Mouse (Mus musculus) testis, adult 2 months (tissue): ENCODE measurements around the gene Gpr55. TPM values are rescaled to one million over a fixed set of nuclear protein-coding genes. Genes with fewer than 3 reads are reported as not detected.
A peak's percentile ranks its signal among the peaks of the same experiment; 100 is the strongest.

ENCODE experiments used
- H3K27ac ChIP-seq: fragments of 200-500 bp; 2 replicates; pipeline ENCODE4 v1.5.1; 2012; ENCODE audit warnings: low read depth, low read length; ENCODE audit not compliant: control insufficient read depth, insufficient read depth
- H3K27me3 ChIP-seq: fragments of 200-500 bp; 2 replicates; pipeline ENCODE4 v1.6.1; 2012; ENCODE audit warnings: mild to moderate bottlenecking, low read length, moderate library complexity; ENCODE audit not compliant: control insufficient read depth, insufficient read depth
- H3K36me3 ChIP-seq: fragments of 200-500 bp; 2 replicates; pipeline ENCODE4 v1.6.1; 2012; ENCODE audit warnings: mild to moderate bottlenecking, low read length; ENCODE audit not compliant: control insufficient read depth, insufficient read depth
- H3K4me1 ChIP-seq: fragments of 200-500 bp; 2 replicates; pipeline ENCODE4 v1.6.1; 2012; ENCODE audit warnings: low read length; ENCODE audit not compliant: control insufficient read depth, insufficient read depth
- H3K4me3 ChIP-seq: fragments of 200-500 bp; 2 replicates; pipeline ENCODE4 v1.5.1; 2012; ENCODE audit warnings: low read depth, mild to moderate bottlenecking, low read length, moderate library complexity, mixed read lengths; ENCODE audit not compliant: control insufficient read depth
- CTCF ChIP-seq: fragments of 200-500 bp; IDR thresholded peaks from 2 replicates; pipeline ENCODE4 v1.5.1; 2012; ENCODE audit warnings: low read depth, mild to moderate bottlenecking, inconsistent platforms, low read length, moderate library complexity; ENCODE audit not compliant: control insufficient read depth, insufficient read depth, insufficient replicate concordance
- POLR2A ChIP-seq: fragments of 200-500 bp; IDR thresholded peaks from 2 replicates; pipeline ENCODE4 v1.6.1; 2012; ENCODE audit warnings: low read depth, mild to moderate bottlenecking, inconsistent platforms, low read length, moderate library complexity; ENCODE audit not compliant: control insufficient read depth
- polyA plus RNA-seq: library from polyadenylated mRNA; depleted of rRNA; stranded (reverse); fragments of >200 nt; gene quantifications from 2 replicates; pipeline ENCODE4 v1.2.3, GENCODE M21; 2012

The Gpr55 gene
- polyA plus RNA-seq, 1 experiment: 5.2 TPM

GRCm38 (mm10) chr1:85900521-85901333 is 60.1 kb downstream of the Gpr55 start:
- Histone ChIP-seq H3K36me3 (no peaks in the 10 kb centered on the region), H3K4me1 (peaks cover 28% of the 10 kb centered on the region), H3K27me3 (no peaks in the 10 kb centered on the region), H3K27ac (no peak overlapping the region), H3K4me3 (no peak overlapping the region)
- TF ChIP-seq CTCF: no peak
- TF ChIP-seq POLR2A: no peak

GRCm38 (mm10) chr1:85899388-85899761 is 61.4 kb downstream of the Gpr55 start:
- TF ChIP-seq CTCF (no peak), POLR2A (no peak)
- H3K4me3 ChIP-seq: peak overlapping the region; percentile 69
- H3K4me1 ChIP-seq: peaks cover 35% of the 10 kb centered on the region
- H3K27ac ChIP-seq: 0 out of 2 replicates have a peak overlapping the region, but pooled peaks have one; percentile 26
- H3K27me3 ChIP-seq: no peaks in the 10 kb centered on the region
- H3K36me3 ChIP-seq: no peaks in the 10 kb centered on the region

DNA sequence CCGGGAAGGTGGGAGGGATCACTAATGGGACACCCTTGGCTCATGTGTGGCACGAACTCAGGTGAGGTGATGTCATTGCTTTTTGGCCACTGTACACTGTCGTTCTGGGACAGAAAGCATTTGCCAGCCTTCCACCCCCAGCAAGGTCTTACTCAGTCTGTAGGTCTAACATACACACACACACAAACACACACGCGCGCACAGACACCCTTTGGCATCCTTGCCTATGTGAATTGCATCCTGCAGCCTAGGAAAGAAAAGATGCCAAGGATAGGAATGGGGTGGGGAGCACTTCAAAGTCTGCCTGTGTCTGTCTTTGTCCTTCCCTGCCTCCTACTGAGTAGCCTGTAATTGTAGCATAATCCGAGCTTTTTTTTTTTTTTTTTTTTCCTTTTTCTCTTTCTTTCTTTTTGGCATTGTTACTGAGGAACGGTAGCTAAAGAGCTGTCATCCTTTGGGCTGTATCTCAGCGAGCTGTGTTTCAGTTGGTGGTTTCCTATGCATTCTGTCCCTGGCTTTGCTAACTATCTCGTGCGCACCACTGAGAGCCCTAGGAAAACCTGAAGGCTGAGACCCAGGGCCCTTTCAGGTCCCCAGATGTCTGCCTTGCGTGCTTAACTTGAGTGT is 61.9 kb downstream of the Gpr55 start:
- Histone ChIP-seq H3K36me3 (no peaks in the 10 kb centered on the region), H3K4me1 (peaks cover 38% of the 10 kb centered on the region), H3K27me3 (no peaks in the 10 kb centered on the region), H3K27ac (no peak overlapping the region), H3K4me3 (peak overlapping the region; percentile 69)
- no peak for TF ChIP-seq CTCF
- TF ChIP-seq POLR2A: no peak

DNA sequence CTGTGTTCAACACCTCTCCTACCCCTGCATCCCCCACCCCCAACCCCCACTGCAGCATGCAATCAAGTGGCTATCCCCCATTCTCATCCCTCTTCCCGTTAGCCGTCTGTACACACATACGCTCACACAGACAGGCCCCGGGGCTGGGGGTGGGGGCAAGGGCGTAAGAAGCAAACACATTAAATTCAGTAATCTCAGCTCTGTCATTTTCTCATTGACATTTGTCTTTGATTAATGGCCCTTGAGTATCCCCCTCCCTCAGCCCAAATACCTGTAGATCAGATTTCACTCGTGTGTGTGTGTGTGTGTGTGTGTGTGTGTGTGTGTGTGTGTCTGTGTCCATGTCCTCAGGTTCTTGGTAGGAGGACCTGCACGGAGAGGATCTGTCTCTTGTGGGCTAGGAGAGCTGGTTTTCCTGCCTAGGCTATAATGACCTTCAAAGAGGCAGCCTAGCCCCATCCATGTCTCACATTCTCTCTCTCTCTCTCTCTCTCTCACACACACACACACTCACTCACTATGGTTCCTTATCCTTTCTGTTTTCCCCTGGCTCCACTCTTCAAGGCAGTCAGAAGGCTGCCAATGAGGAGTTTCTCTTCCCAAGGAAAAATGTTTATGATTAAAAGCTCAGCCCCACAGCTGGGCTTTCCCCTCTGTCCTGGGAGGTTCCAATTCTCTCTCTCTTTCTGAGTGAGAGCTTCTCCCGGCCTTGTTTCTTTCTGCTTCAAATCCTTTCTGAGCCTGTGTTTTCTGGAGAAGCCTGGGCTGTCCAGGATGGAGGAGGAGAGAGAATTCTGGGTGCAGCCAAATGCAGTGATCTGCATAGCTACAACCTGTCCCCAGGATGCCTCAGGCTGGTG is 62.7 kb downstream of the Gpr55 start:
- Histone ChIP-seq H3K27ac (no peak overlapping the region), H3K4me1 (peaks cover 40% of the 10 kb centered on the region), H3K4me3 (no peak overlapping the region)

DNA sequence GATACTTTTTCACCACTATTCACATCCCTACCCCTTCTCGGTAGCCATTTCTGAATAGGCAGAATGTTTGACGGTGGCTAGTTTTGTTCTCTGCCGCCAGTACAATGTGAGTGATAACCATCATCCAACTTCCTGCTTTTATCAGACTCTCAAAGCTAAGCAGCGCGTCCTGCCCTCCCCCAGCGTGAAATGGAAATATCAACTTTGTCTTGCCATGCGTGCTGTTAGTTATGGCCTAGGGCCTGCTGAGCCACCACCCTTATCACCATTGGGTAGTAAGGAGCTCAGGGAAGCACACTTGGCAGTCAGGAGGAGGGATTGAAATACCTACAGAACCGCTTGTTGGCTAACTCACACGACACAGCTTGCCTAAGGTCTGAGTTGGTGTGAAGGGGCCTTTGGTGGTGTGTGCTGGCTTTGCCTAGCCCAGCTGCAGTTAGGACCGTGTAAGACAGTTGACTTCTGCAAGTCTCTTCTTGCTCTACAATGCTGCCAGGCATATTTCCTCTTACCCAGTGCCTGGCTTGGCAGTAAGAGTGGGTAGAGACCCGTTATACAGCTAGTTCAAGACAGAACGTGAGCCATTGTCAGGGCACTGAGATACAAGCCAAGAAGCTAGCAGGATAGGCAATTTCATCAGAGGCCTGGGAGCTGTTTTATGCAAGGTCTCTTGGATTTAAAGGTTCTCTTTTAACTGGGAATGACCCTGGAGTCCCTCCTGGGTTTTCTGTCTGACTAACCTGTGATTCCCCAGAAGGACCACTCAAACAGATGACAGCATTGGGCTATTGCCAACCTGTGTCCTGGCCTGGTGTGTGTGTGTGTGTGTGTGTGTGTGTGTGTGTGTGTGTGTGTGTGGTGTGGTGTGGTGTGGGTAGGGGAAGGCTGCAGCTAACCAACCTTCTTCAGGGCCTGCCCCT is 63.8 kb downstream of the Gpr55 start:
- Histone ChIP-seq H3K4me1 (peaks cover 40% of the 10 kb centered on the region), H3K4me3 (no peak overlapping the region), H3K27ac (peak overlapping the region; percentile 41; the same call in 1 of the 2 replicates), H3K27me3 (no peaks in the 10 kb centered on the region), H3K36me3 (no peaks in the 10 kb centered on the region)
- TF ChIP-seq POLR2A (no peak), CTCF (no peak)

More for the DNA sequence above, 62.7 kb downstream of the Gpr55 start:
- TF ChIP-seq CTCF (no peak), POLR2A (no peak)
- H3K36me3 ChIP-seq: no peaks in the 10 kb centered on the region
- no peaks in the 10 kb centered on the region for H3K27me3 ChIP-seq

DNA sequence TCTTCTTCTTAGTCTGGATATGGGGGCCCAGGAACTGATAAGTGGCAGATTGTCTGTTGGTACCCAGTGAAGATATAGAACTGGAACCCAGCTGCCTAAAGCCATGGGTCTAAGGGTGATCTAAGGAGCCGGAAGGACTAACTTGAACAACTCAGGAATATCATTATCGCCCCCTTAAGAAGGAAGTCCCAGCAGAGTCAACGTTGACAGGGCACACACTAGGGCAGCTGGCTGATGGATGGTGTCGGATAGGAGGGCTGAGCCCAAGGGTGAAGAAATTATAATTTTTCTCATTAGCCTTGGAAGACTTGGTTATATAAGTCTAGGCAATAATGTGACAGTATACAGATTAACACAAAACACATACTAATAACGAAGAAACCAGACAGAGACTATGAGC is 64.7 kb downstream of the Gpr55 start:
- no peaks in the 10 kb centered on the region for H3K36me3 ChIP-seq
- H3K27me3 ChIP-seq: no peaks in the 10 kb centered on the region
- no peak overlapping the region for H3K4me3 ChIP-seq
- TF ChIP-seq CTCF (no peak), POLR2A (no peak)
- peaks cover 36% of the 10 kb centered on the region for H3K4me1 ChIP-seq
- no peak overlapping the region for H3K27ac ChIP-seq

GRCm38 (mm10) chr1:85895391-85895837 is 65.4 kb downstream of the Gpr55 start:
- Histone ChIP-seq H3K27ac (no peak overlapping the region; the same call in 1 of the 2 replicates), H3K4me1 (peaks cover 31% of the 10 kb centered on the region)

More at GRCm38 (mm10) chr1:85895391-85895837, 65.4 kb downstream of the Gpr55 start:
- Histone ChIP-seq H3K27me3 (no peaks in the 10 kb centered on the region), H3K36me3 (no peaks in the 10 kb centered on the region), H3K4me3 (peak overlapping the region; percentile 89)
- TF ChIP-seq POLR2A (no peak), CTCF (peak; percentile 18; the same call in 1 of the 2 replicates)
